ENCODE assay signal across 30 mouse cellular contexts in genomic region chr11:64461746-64462145, GRCm38 (mm10). TPM values are rescaled to one million over a fixed set of nuclear protein-coding genes. Genes with fewer than 3 reads are reported as not detected.
"Had no signal": no experiment of that assay in that cellular context is flagged by ENCODE, and none has a peak within 500 bp of the region (broad histone marks: within the 10 kb centered on the region; RNA-seq: fewer than 3 reads in every experiment).

No protein-coding gene starts in this region.

- DNase-seq: cerebellum, adult 9-10 months; cerebellum, adult 9-11 months; cerebellum, postnatal 14 days; cerebellum, postnatal 25 days; cerebellum, postnatal 36 days; embryo, embryonic 11 days; forebrain, postnatal 0 days; gastrocnemius, adult 2 months; gastrocnemius, postnatal 10 days; gastrocnemius, postnatal 14 days; gastrocnemius, postnatal 25 days; gastrocnemius, postnatal 36 days; heart, adult 11 months; heart, adult 18-20 months; heart, adult 2 months had no signal

- H3K27me3 ChIP-seq: embryonic facial prominence, embryonic 12.5 days; embryonic facial prominence, embryonic 13.5 days; embryonic facial prominence, embryonic 15.5 days; forebrain, embryonic 12.5 days; forebrain, embryonic 13.5 days; forebrain, embryonic 15.5 days had no signal

- H3K4me3 ChIP-seq: embryonic facial prominence, embryonic 10.5 days; embryonic facial prominence, embryonic 12.5 days; embryonic facial prominence, embryonic 13.5 days; embryonic facial prominence, embryonic 15.5 days; erythroblast, embryonic 14.5 days; forebrain, embryonic 10.5 days; forebrain, embryonic 12.5 days; forebrain, embryonic 13.5 days; forebrain, embryonic 15.5 days; gastrocnemius, adult 2 months; heart, adult 2 months had no signal

- ATAC-seq: forebrain, embryonic 13.5 days; forebrain, embryonic 14.5 days; forebrain, embryonic 15.5 days; forebrain, embryonic 16.5 days; forebrain, postnatal 0 days had no signal

- H3K9me3 ChIP-seq: embryonic facial prominence, embryonic 10.5 days; embryonic facial prominence, embryonic 12.5 days; embryonic facial prominence, embryonic 13.5 days; embryonic facial prominence, embryonic 15.5 days; forebrain, embryonic 10.5 days; forebrain, embryonic 12.5 days; forebrain, embryonic 13.5 days; forebrain, embryonic 15.5 days had no signal

- H3K27ac ChIP-seq: embryonic facial prominence, embryonic 10.5 days; embryonic facial prominence, embryonic 12.5 days; embryonic facial prominence, embryonic 13.5 days; embryonic facial prominence, embryonic 15.5 days; forebrain, embryonic 10.5 days; forebrain, embryonic 12.5 days; forebrain, embryonic 13.5 days; forebrain, embryonic 15.5 days; gastrocnemius, adult 2 months; heart, adult 2 months had no signal

- H3K4me1 ChIP-seq: embryonic facial prominence, embryonic 12.5 days; embryonic facial prominence, embryonic 13.5 days; embryonic facial prominence, embryonic 15.5 days; forebrain, embryonic 10.5 days; forebrain, embryonic 12.5 days; forebrain, embryonic 13.5 days; forebrain, embryonic 15.5 days had no signal

- H3K36me3 ChIP-seq: embryonic facial prominence, embryonic 10.5 days; embryonic facial prominence, embryonic 12.5 days; embryonic facial prominence, embryonic 13.5 days; embryonic facial prominence, embryonic 15.5 days; forebrain, embryonic 10.5 days; forebrain, embryonic 12.5 days; forebrain, embryonic 15.5 days had no signal

- H3K4me2 ChIP-seq: embryonic facial prominence, embryonic 12.5 days; embryonic facial prominence, embryonic 13.5 days; embryonic facial prominence, embryonic 15.5 days; forebrain, embryonic 12.5 days; forebrain, embryonic 13.5 days; forebrain, embryonic 15.5 days had no signal

- H3K9ac ChIP-seq: embryonic facial prominence, embryonic 12.5 days; embryonic facial prominence, embryonic 13.5 days; embryonic facial prominence, embryonic 15.5 days; forebrain, embryonic 12.5 days; forebrain, embryonic 13.5 days; forebrain, embryonic 15.5 days; forebrain, postnatal 0 days had no signal

RNA-seq across cellular contexts. Expression of gene F930015N05Rik, which starts 25.3 kb away (rescaled TPM):
- total RNA-seq: common myeloid progenitor, adult 5-6 weeks; forebrain, postnatal 0 days; gastrocnemius, adult 18-20 months; gastrocnemius, adult 2 months; gastrocnemius, adult 8-10 months; gastrocnemius, postnatal 14 days; gastrocnemius, postnatal 25 days; gastrocnemius, postnatal 36 days; granulocyte monocyte progenitor cell, adult 5-6 weeks; heart, adult 18-20 months had no signal
- polyA plus RNA-seq: erythroblast, embryonic 14.5 days had no signal

RNA-seq across cellular contexts. Expression of gene Hs3st3a1, which starts 26.6 kb away (rescaled TPM):
- total RNA-seq: common myeloid progenitor, adult 5-6 weeks; granulocyte monocyte progenitor cell, adult 5-6 weeks had no signal
- polyA plus RNA-seq: erythroblast, embryonic 14.5 days had no signal
